Mouse (Mus musculus): ENCODE measurements around the gene Pax7. TPM values are rescaled to one million over a fixed set of nuclear protein-coding genes. Genes with fewer than 3 reads are reported as not detected.

The Pax7 gene
- total RNA-seq, 2 experiments from 2014 or later = not detected

DNA sequence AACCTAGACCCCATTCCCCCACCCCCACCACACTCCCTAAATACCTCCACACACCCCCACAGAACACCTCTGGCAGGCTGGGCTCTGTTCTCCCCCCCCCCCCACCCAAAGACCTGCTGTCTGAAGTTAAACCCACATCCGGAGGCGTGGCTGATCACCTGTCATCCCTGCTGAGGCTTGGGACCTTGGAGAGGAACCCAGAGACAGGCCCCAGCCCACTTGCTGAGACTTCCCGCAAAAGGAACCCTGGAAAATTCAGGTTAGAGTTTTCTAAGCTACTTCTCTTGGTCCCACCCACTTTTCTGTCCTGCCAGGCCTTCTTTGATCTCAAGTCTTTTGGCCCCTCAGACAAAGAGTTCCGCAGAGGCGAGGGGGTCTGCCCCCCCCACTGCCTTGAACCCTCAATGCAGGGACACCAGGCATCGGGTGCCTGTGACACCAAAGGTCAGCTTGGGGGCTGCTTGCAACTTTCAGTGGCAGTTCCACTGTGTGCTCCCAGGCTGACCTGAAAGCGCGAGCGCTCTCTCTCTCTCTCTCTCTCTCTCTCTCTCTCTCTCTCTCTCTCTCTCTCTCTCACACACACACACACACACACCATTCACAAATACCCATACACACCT lies 13.8 kb downstream of the Pax7 start:
- no peak for DNase-seq (ENCODE audit: low spot score)
- intact Hi-C loops (cut with DNase I) = no loop called here

DNA sequence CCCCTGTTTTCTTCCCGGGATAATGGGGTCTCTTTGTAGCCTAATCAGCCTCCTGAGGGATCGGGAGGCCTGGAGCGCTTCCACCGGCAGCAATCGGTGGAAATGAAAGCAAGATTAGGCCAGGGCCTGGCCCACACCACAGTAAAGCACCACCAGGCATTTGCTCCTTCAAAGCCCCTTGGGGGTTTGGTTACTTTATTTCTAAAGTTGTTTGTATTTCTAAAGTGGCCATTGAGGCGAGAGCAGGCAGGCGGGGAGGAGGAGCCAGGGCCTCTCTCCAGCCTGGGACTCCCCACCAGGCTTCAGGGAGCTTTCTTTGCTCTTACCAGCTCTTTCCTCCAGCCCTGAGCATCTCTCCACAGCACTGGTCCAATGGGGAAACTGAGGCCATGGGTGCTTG lies 15.2 kb downstream of the Pax7 start:
- DNase-seq (ENCODE audit: low spot score) = no peak
- intact Hi-C loops (cut with DNase I) = no loop called here

DNA sequence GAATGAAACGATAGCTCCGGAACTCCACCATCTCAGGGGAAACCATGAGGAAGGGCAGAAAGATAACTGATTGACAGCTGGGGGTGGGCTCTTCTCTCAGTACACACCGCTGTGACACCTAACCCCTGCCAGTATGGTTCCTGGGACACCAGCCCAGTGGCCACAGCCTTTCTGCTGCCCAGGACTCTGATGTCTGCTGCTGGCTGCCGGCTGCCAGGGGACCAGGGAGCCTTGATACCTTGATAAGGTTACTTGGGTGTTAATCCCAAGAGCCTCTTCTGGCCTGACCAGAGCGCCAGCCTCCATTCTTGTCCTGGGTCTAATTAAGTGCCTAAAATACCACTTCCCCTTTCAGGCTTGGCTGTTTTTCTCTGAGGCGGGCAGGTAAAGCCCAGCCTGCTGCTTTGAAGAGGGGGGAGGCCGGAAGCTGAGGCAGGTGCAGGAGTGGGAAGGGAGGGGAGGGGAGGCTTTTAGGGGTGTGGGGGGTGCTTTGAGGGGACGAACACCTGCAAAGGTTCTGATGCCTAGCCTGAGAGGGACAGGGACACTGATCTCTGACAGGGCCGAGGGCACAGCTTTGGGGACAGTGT lies 19.9 kb downstream of the Pax7 start:
- intact Hi-C loops (cut with DNase I) = no loop called here
- no peak for DNase-seq (ENCODE audit: low spot score)

DNA sequence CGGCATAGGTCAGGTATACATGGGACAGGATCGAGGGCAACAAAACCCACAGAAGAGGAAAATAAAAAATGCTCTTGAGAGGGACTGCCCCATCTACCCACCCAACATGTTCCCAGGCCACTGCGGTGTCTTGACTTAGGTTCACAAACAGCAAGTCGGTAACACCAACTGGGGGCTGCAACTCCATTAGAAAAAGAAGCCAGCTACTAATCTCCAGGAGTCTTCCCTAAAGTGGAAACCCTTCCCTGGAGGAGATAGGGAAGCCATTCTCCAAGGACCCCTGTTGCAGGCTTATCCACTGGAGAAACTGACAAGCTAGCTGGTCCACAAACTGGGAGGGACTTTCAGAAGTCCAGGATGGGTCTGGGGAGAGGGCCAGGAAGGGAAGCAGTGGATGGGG lies 21.4 kb downstream of the Pax7 start:
- DNase-seq (ENCODE audit: low spot score) = no peak
- intact Hi-C loops (cut with DNase I) = no loop called here

DNA sequence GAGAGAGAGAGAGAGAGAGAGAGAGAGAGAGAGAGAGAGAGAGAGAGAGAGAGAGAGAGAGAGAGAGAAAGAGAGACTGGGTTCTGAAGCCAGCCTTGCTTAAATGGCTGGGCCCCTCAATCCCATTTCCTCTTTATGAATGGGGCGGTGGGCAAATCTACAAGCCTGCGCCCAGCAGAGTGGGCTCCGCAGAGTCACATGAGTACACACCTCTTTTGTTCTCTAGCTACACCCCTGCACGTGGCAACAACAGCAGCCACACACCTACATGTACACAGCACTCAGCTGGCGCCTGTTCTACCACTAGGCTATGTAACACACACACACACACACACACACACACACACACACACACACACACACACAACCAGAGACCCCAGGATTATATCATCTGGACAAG lies 21.9 kb downstream of the Pax7 start:
- DNase-seq (ENCODE audit: low spot score) = no peak
- intact Hi-C loops (cut with DNase I) = no loop called here

DNA sequence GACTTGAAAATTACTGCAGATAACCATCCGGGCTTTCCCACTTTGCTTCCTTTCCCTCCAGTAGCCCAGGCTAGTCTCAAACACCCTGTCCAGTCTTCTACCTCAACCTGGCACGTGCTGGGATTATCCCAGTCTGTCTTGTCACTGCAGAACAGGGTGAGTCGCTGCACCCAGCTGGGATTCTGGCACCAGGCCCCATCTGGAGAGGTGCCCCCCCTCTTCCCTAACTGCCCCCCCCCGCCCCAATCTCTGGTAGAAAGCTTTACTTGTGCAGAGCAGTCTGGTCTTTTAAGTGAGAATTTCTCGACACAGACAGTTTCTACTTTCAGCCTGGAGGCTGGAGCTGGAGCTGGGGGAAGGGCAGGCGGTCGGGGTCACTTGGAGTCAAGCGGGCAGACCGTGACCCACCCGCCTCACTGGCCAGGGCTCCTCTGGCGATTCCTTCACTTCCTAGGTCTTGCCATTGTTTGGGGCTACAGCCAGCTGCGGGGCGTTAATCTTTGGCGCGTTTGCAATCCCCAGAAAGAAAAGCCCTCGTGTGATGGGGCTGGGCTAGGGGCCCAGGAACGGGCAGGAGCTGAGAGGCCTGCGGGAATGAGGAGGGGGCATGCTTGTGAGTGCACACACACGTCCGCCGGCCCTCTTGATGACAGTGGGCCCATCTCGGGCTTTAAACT lies 22.4 kb downstream of the Pax7 start:
- no peak for DNase-seq (ENCODE audit: low spot score)
- intact Hi-C loops (cut with DNase I) = no loop called here

DNA sequence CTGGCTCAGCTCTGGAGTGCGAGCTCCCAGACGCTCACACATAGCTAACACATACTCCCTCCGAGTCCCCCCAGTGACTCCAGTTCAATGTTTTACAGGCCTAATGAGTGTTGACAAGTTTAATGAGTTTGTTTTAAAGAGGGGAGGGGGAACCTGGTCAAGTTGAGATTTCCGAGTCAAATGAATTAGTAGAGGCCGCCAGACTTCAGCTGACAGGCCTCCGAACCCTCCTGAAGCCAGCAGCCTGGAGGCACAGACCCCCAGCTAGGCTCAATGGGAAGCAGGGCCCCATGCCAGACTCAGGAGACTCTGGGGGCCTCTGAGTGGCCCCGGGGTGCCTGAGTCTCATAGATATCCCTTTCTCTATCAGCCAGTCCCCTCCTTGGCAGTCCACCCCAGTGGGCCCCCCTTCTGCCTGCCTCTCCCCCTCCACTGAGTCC lies 23.9 kb downstream of the Pax7 start:
- intact Hi-C loops (cut with DNase I) = no loop called here
- no peak for DNase-seq (ENCODE audit: low spot score)

DNA sequence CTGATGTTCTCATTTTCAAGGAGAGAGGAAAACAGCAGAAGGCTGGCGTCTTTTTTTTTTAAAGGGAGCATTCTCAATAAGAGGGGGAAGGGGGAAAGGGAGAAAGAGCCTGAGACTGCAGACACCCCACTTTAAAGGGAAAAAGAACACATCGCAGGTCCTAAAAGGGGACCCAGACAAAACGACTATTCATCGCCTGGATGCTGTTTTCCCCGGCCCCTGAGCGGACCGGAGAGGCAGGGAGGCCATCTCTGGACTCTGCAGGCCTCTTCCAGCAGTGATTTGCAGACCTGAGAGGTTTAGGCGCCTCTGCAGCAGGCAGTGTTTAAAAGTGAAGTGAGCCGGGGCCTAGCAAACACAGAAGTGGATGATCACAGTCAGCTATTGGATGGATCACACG lies 25.5 kb downstream of the Pax7 start:
- intact Hi-C loops (cut with DNase I) = no loop called here
- no peak for DNase-seq (ENCODE audit: low spot score)

DNA sequence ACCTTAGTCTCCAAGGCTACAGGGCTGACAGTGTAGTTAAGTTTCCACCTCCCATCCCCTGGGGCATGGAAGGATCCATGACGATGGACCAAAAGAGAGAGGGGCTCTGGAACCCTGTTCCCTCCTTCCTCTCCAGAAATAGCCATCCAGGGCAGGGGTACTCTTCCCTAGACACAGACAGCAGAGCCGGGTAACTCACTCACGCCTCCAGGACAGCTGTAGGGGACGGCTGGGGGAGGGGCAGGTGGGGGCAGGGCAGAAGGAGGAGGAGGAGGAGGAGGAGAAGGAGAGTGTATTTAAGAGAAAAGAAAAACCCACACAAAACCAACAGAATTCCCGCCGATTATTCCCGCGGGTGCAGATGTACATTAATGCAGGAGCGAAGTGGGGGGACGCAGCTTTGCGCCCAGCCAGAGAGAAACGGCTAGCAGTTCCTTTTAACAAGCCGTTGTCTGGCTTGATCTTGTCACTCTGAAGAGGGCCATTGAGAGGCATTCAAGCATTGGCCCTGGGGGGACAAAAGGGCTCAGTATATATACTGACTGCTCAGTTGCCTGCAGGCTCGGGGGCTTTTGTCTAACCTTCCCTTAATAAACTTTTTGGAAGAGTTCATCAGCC lies 26.0 kb downstream of the Pax7 start:
- no peak for DNase-seq (ENCODE audit: low spot score)
- intact Hi-C loops (cut with DNase I) = no loop called here

DNA sequence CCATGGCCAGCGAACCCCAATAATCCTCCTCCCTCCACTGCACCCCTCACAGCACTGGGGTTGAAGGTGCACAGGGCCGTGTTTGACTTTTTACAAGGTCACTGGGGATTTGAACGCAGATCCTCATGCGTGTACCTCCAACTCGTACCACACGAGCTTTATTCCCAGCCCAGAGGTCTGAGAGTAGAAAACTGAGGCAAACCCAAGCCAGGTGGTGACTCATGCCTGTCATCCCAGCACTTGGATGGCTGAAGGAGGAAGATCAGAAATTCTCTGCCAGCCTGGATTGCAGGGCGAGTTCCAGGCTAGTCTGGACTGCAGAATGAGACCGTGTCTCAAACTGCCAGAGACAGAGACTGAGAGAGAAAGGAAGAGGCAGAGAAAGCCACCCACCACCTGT lies 28.4 kb downstream of the Pax7 start:
- intact Hi-C loops (cut with DNase I) = no loop called here
- DNase-seq (ENCODE audit: low spot score) = no peak

DNA sequence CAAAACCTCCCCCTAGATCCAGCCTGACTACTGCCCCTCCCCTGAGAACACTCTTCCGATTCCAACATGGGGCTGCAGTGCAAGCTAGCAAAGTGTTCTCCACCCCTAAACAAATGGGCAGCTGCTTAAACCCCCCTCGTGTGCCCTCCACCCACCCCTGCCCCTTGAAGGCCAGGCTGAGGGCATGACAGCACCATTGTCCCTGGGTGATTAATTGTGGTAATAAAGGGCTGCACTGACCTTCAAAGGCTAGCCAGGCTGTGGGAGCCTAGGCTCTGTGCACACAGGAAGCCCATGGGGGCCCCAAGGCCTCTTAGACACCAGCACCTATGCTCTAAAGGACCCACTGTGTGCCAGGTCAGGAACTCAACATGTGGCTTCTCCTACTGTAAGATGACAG lies 29.3 kb downstream of the Pax7 start:
- intact Hi-C loops (cut with DNase I) = no loop called here
- DNase-seq (ENCODE audit: low spot score) = no peak

DNA sequence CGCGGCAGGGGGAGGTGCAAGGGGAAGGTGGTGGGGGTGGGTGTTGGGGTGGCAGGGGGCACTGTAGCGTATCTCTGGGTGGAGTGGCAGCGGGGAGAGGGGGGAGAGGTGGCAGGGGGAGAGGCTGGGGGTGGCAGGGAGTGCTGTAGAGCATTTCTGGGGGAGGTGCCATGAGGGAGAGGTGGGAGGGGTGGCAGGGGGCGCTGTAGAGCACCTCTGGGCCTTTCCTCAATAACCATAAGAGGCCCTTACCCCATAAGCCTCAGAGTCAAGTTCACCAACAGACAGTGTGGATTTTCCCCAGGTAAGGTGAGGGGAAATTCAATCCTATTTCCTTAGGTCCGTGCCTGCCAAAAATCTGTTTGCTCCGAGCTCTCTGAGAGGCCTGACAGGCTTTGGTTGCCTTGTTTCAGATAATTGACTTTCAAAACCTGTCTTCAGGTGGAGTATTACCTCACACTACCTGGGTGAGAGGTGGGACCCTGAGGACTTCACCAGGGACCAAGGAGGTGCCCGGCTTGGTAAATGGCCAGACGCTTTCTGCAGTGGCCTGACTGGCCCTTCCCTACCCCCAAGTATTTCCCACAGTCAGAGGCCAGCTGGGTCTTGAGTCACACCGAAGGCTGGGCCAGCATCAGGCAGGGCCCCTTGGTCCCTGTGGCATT lies 33.8 kb downstream of the Pax7 start:
- DNase-seq (ENCODE audit: low spot score) = no peak
- intact Hi-C loops (cut with DNase I) = no loop called here

DNA sequence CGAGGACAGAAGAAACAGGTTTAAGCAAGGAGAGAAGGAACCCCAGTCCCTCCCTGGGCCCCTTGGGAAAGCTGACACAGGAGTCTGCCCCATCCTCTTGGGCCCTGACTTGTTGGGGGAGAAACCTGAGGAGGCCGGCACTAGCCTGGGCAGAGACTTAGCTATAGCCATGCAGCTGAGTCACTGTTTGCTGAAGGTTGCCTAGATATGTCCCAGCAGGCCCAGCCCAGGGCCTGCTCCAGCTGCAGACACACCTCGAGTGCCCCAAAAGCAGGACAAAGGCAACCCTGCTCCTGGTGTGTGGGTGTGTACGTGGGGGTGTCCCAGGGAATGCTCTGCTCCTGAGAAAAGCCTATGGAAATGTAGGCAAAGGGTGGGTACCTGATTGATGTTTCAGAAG lies 36.0 kb downstream of the Pax7 start:
- intact Hi-C loops (cut with DNase I) = no loop called here
- DNase-seq (ENCODE audit: low spot score) = no peak

DNA sequence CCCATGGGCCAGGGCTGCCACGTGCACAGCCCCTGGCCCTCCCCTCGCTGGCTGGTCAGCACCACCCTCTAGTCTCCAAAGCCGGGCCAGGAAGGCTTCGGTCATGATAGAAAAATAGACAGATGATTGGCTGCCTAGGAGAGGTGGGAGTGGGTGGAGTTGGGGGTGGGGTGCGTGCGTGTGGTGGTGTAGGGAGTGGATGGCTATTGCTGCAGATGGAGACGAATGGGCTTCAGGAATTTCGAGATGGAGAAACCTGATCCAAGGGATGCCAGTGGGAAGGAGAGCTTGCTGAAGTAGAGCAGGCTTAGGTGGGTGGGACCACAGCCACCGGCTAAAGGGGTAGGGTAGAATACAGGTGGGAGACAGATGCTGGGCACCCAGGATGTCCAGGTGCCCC lies 37.2 kb downstream of the Pax7 start:
- DNase-seq (ENCODE audit: low spot score) = no peak
- intact Hi-C loops (cut with DNase I) = no loop called here

DNA sequence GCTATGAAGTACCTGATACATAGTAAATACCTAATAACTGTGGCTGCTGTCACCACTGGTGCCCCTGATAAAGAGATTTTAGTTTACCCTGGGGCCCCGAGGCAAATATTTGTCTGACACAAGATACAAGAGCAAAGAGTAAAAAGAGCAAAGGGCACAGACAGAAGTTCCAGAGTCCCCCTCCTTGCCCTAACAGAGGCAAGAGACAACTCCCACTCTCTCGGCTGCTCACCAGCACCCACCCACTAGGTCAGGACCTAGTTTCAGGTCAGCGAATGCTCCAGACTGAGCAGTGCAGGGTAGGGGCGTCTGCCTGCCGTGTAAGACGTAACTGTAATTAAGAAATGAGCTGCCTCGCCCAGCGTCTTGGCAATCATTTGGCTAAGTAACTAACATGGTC lies 42.2 kb downstream of the Pax7 start:
- no peak for DNase-seq (ENCODE audit: low spot score)
- intact Hi-C loops (cut with DNase I) = no loop called here

DNA sequence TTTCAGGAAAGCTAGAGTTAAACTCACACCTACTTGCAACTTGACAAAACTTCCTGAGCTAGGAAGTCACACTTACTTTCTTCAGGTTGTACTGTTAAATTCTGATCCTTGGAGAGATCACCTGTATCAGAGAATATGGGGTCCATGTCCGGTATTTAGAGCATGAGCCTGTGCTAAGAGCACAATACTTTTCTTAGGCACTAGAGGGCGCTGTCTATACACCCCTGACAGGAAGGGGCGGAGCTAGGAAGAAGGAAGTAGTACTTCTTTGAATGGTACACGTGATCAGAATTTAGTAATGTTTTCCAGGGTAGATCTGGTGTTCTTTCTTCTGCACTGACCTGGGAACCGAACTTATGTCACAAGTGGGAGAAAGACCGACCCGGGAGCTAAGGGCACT lies 43.6 kb downstream of the Pax7 start:
- intact Hi-C loops (cut with DNase I) = no loop called here
- no peak for DNase-seq (ENCODE audit: low spot score)

DNA sequence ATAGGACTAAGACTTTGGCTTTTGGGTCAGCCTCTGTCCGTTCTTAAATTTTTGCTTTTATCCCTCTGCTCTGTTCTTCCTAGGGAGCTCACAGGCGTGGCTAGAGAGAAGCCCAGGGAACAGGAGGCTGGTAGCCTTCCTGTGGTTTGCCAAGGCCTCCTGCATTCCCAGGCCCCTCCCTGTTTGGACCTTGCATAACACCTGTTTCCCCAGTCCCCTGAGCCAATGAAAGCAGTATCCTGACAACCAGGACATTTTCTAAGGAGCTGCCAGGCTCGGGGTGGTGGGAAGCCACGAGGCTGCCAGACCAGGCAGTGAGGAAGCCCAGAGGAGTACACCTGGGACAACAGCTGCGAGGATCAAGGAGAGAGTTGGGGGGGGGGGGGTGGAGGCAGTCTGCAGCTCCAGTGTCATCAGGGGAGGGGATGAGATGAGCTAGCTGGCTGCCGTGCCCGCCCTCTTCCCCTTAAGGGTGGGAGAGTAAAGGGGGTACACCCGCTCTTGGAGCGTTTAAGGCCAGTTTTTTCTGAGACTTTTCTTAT lies 50.3 kb downstream of the Pax7 start:
- DNase-seq (ENCODE audit: low spot score) = no peak
- intact Hi-C loops (cut with DNase I) = no loop called here

DNA sequence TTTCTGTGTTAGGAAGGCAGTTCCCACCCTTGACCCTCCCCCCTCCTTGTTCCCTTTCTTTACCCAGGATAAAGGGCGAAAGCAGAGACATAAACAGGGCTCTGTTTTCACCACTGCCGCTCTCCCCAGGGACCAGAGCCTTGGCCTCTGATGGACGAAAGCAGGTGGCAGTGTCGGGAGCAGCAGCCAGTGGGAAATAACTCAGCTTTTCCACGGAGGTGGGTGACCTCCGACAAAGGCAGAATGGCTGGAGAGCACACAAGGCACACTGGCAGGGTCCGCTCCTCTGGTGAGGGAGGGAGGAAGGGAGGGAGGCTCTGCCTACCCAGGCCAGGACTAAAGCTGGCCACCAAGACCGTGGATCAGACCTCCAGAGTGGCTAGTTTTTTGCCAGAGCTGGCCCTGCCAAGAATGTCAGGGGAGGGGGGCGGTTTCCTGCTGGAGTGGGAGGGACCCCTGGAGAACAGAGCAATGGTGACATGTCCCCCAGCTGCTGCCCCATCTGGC lies 62.1 kb downstream of the Pax7 start:
- intact Hi-C loops (cut with DNase I) = no loop called here
- no peak for DNase-seq (ENCODE audit: low spot score)

DNA sequence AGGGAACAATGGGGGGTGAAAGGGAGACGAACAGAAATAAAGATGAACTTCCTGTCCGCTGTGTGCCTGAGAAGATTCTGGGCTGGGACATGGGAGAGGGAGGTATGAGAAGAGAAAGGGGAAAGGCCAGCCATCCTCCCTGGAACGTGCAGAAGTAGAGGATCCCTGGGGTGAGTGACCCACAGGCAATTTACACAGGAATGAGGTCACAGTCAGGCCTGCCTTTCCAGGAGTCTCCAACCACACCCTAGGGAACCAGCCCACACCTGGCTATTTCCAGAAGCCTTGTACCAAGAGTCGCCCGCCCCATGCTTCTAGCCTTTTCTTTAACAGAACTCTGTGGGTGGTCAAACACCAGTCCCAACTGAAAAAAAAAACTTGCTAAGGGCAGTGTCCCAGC lies 65.5 kb downstream of the Pax7 start:
- DNase-seq (ENCODE audit: low spot score) = no peak
- intact Hi-C loops (cut with DNase I) = no loop called here

DNA sequence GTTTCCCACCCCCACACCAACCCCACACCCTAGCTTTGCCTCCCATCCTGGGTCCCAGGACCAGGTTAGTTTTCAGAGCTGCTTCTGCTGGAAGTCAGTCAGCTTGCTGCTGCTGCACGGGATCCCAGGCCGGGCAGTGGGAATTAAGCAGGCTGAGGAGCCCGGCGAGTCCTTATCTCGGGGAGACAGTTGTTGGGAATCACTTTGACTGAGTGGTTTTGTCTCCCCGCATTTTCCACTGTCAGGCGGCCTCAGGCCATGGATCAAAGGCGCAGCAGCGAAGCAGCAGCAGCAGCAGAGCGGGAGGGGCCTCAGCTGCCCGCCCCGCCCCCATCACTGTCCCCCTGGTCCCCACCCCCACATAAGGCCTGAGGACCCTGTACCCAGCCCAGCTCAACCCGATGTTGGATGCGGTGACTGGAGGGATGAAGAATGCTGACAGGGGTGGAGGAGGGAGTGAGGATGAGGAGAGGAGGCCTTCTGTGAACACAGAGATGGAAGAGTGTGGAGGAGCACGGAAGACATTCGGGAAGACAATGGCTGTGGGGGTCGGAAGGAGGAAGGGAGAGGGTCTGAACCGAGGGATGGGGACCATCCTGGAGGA lies 66.1 kb downstream of the Pax7 start:
- DNase-seq (ENCODE audit: low spot score) = no peak
- intact Hi-C loops (cut with DNase I) = no loop called here
